Mouse (Mus musculus) bone marrow, adult 2 months (tissue): ENCODE data around the gene Arhgap1.

Source experiments
- CTCF ChIP-seq: fragments of 200-500 bp; IDR thresholded peaks from 2 replicates; pipeline ENCODE4 v1.5.1; 2011; ENCODE audit warnings: low read length, control low read depth; ENCODE audit not compliant: control insufficient read depth, insufficient read depth
- POLR2A ChIP-seq: fragments of 200-500 bp; IDR thresholded peaks from 2 replicates; pipeline ENCODE4 v1.6.1; 2011; ENCODE audit warnings: low read depth, mild to moderate bottlenecking, control low read depth, low read length, borderline replicate concordance; ENCODE audit not compliant: control insufficient read depth

DNA sequence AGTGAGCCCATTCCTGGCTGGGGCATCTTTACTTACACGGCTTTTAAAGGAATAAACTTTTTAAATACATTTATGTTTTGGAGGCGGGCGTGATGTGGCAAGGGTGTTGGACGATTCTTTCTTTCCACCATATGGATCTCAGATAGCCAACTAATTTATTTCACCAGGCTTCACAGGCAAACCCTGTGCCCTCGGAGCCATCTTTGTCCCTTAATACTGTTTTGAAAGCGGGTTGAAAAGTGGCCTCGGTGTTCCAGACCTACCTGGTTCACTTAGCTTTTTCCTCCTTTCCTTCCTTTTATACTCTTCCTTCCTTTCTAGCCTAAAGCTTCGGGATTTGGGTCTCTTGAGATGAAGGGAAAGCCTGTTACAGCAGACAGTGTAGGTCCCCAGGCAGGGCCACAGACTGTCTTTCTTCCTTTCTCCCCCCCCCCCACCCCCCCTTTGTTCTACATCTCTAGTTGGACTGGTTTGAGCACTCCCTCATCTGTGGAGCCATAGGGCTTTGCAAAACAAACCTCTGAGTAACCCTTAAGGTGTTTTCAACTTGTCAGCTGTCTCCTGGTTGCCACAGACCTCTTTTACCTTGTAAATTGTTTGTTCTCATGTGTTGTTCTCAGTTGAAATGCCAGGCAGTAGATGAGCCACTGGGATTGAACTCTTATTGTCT, 61.7 kb downstream of the Arhgap1 start:
- no peak for TF ChIP-seq CTCF
- no peak for TF ChIP-seq POLR2A
